Mouse (Mus musculus): Measurements from ENCODE around the gene Ralgds.

DNA sequence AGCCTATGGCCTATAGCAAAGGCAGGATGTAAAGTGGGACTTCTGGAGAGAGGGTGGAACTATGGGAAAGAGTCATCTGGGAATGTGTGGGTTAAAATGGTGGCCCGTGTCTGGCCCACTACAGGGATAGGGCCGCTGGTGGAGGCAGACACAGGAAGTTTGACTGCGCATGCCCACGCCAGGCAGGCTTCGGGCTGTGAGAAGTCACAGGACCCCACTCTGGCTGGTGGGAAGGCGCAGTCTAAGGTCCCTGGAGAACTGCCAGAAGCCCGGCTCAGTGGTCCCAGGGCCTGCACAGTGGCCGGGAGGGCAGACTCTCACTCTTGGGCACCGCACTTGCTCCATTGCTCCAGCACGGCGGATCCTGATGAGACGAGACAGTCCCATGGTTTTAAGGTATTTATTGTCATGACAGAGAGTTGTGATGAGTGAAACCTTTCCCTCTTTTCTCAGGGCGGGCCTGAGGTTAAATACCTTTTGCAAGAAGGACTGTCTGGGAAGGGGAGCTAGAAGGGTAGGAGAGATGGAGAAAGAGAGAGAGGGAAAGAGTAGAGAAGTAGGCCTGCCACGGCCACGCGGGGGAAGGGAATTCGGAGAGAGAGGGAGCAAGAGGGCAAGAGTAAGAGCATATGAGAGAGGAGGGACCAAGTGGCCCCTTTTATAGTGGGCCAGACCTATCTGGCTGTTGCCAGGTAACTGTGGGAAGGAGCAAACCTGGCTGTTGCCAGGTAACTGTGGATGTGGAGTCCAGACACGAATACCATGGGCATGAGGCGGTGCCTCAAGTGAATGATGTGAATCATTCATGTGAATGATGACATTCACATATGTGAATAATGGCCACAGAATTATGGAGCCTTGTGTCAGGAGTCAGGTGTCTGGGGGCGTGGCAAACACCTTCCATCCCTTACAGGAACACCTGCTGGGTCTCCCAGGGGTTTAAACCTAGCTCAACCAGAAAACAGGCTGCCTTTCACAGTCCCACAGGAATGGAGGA, 33.4 kb upstream of the Ralgds start:
- no peak for TF ChIP-seq CTCF (IDR thresholded peaks at IDR 0.05)
- no peak for TF ChIP-seq EP300 (IDR thresholded peaks at IDR 0.05; ENCODE audit: insufficient read depth, low read depth, low read length)
- no peak for TF ChIP-seq POLR2A (IDR thresholded peaks at IDR 0.05; ENCODE audit: insufficient read depth, low read depth, low read length)
